Mouse (Mus musculus) liver, embryonic 16.5 days (tissue): ENCODE measurements around the gene Dnajc12. TPM values are rescaled to one million over a fixed set of nuclear protein-coding genes. Genes with fewer than 3 reads are reported as not detected.
A peak's percentile ranks its signal among the peaks of the same experiment; 100 is the strongest.
"Not testable (repeated sequence)": the region's sequence is repeated elsewhere in the genome, so short reads cannot be mapped to it uniquely, and the experiment has no call there.

Experiments
- ATAC-seq: fragments of 200-750 bp; cut with Nextera tagmentation; 2 replicates; pipeline ENCODE4 v1.8.0; 2017; ENCODE audit warnings: low read depth, mild to moderate bottlenecking, moderate number of reproducible peaks, moderate library complexity
- H3K27ac ChIP-seq: fragments of 300-500 bp; sonication (generic); 2 replicates; pipeline ENCODE4 v1.5.1; 2014; ENCODE audit warnings: mild to moderate bottlenecking, low read length
- H3K27me3 ChIP-seq: fragments of 300-500 bp; sonication (generic); 2 replicates; pipeline ENCODE4 v1.6.1; 2014; ENCODE audit warnings: low read depth, low read length, mixed read lengths; ENCODE audit not compliant: control insufficient read depth, insufficient read depth
- H3K36me3 ChIP-seq: fragments of 300-500 bp; sonication (generic); 2 replicates; pipeline ENCODE4 v1.6.1; 2014; ENCODE audit warnings: mild to moderate bottlenecking; ENCODE audit not compliant: control insufficient read depth, insufficient read depth
- H3K4me1 ChIP-seq: fragments of 300-500 bp; sonication (generic); 2 replicates; pipeline ENCODE4 v1.6.1; 2014; ENCODE audit warnings: low read depth, low read length, mixed read lengths; ENCODE audit not compliant: control insufficient read depth
- H3K4me2 ChIP-seq: fragments of 300-500 bp; sonication (generic); 2 replicates; pipeline ENCODE4 v1.6.1; 2014; ENCODE audit warnings: low read depth, low read length, mixed read lengths
- H3K4me3 ChIP-seq: fragments of 300-500 bp; sonication (generic); 2 replicates; pipeline ENCODE4 v1.5.1; 2014; ENCODE audit warnings: low read depth, mild to moderate bottlenecking, low read length
- H3K9ac ChIP-seq: fragments of 300-500 bp; sonication (generic); 2 replicates; pipeline ENCODE4 v1.6.1; 2014; ENCODE audit warnings: low read depth, low read length
- H3K9me3 ChIP-seq: fragments of 300-500 bp; sonication (generic); replicated peaks from 2 replicates; pipeline ENCODE4 v1.6.1; 2016; ENCODE audit warnings: low read length; ENCODE audit not compliant: control insufficient read depth
- whole genome bisulfite sequencing: fragments of 180-500 bp; shearing (Covaris S2); extraction: QIAGEN DNeasy Blood & Tissue Kit; methylation state at CpG from one replicate; pipeline ENCODE4 v1.1.7; 2014; ENCODE audit not compliant: insufficient replicate concordance; 5-methylcytosine and 5-hydroxymethylcytosine counted together
- polyA plus RNA-seq: library from polyadenylated mRNA; unstranded; fragments of >200 nt; fragmentation: Nextera tagmentation; extraction: Ambion mirVana; gene quantifications from 2 replicates; pipeline ENCODE4 v1.2.1, GENCODE M21; 2015

Dnajc12 gene
- polyA plus RNA-seq, 1 experiment from 2014 or later, result 17.0 TPM

GRCm38 (mm10) chr10:63378948-63379680, 3.1 kb upstream of the Dnajc12 start:
- Histone ChIP-seq H3K9ac (no peak overlapping the region), H3K4me3 (no peak overlapping the region), H3K27ac (no peak overlapping the region), H3K36me3 (no peaks in the 10 kb centered on the region), H3K4me2 (no peak overlapping the region), H3K9me3 (no peaks in the 10 kb centered on the region), H3K4me1 (peaks cover 10% of the 10 kb centered on the region), H3K27me3 (no peaks in the 10 kb centered on the region)
- no peak for ATAC-seq
- 59% methylated on average over 6 of the region's 6 CpGs for WGBS

GRCm38 (mm10) chr10:63381498-63382280, 554 bp upstream of the Dnajc12 start, which contains the start of gene Sirt1:
Sirt1 (minus strand) TSS chr10:63381704.
- peak within 1 kb of the TSS; percentile 57 for H3K9ac ChIP-seq
- H3K4me2 ChIP-seq, result peak within 1 kb of the TSS; percentile 95
- H3K27me3 ChIP-seq, result no peaks in the 10 kb centered on the region
- no peaks in the 10 kb centered on the region for H3K36me3 ChIP-seq
- ATAC-seq, result no peak
- H3K4me1 ChIP-seq, result peaks cover 10% of the 10 kb centered on the region
- H3K4me3 ChIP-seq, result peak within 1 kb of the TSS; percentile 63
- H3K9me3 ChIP-seq, result no peaks in the 10 kb centered on the region
- H3K27ac ChIP-seq, result no peak within 1 kb of the TSS
- 8% methylated on average over 24 of the region's 24 CpGs for WGBS

DNA sequence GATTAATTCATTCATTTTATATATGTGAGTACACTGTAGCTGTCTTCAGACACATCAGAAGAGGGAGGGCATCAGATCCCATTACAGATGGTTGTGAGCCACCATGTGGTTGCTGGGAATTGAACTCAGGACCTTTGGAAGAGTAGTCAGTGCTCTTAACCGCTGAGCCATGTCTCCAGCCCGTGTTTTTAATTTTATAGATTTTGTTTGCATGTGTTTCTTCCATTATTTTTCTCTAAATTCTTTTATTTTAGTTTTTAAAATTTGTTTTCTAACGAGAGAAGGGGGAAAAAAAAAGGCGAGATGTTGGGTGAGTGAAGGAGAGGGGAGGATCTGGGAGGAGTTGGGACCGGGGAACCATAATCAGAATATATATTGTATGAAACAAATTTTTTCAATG, 3.7 kb downstream of the Dnajc12 start:
- H3K4me1 ChIP-seq, H3K9me3 ChIP-seq, ATAC-seq, H3K27me3 ChIP-seq, H3K36me3 ChIP-seq, H3K9ac ChIP-seq: not testable (repeated sequence)
- peak overlapping the region; percentile 81; the same call in 1 of the 2 replicates for H3K27ac ChIP-seq
- 17% methylated on average over 5 of the region's 5 CpGs for WGBS
- peak overlapping the region; percentile 77 for H3K4me2 ChIP-seq
- peak overlapping the region; percentile 72 for H3K4me3 ChIP-seq

GRCm38 (mm10) chr10:63386444-63386843, 4.2 kb downstream of the Dnajc12 start:
- Histone ChIP-seq H3K27me3 (no peaks in the 10 kb centered on the region), H3K4me3 (peak overlapping the region; percentile 72), H3K4me2 (peak overlapping the region; percentile 77), H3K36me3 (no peaks in the 10 kb centered on the region), H3K4me1 (peaks cover 7% of the 10 kb centered on the region), H3K27ac (peak overlapping the region; percentile 81), H3K9me3 (no peaks in the 10 kb centered on the region), H3K9ac (peak overlapping the region; percentile 77)
- under 1% methylated on average over 19 of the region's 19 CpGs for WGBS
- peak; percentile 84 for ATAC-seq

GRCm38 (mm10) chr10:63386991-63387390, 4.7 kb downstream of the Dnajc12 start:
- Histone ChIP-seq H3K27ac (no peak overlapping the region), H3K4me1 (peaks cover 1% of the 10 kb centered on the region), H3K27me3 (no peaks in the 10 kb centered on the region), H3K36me3 (no peaks in the 10 kb centered on the region), H3K4me3 (peak overlapping the region; percentile 72), H3K9ac (peak overlapping the region; percentile 77), H3K4me2 (peak overlapping the region; percentile 77), H3K9me3 (no peaks in the 10 kb centered on the region)
- ATAC-seq, result no peak
- WGBS, result 2% methylated on average over 10 of the region's 10 CpGs

DNA sequence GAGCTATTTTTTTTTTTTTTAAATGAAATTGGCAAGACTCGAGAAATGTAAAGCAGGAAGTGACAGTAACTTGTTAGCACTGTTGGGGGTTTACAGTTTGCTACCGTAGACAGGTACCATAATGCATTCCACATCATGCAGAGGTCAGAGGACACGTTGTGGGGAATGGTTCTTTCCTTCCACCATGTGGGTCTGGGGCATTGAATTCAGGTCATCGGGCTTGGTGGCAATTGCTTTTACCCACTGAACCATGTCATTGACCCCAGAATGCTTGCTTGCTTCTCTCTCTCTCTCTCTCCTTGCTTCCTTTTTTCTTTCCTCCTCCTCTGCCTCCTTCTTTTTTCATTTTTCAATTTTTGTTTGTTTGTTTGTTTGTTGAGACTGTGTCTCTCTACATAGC, 6.7 kb downstream of the Dnajc12 start:
- ATAC-seq, result no peak
- 49% methylated on average over 4 of the region's 4 CpGs for WGBS
- H3K4me1 ChIP-seq, result no peaks in the 10 kb centered on the region; the same call in 1 of the 2 replicates
- H3K4me2 ChIP-seq, result 0 out of 2 replicates have a peak overlapping the region, but pooled peaks have one; percentile 7
- no peaks in the 10 kb centered on the region for H3K36me3 ChIP-seq
- H3K4me3 ChIP-seq, result no peak overlapping the region
- no peaks in the 10 kb centered on the region for H3K9me3 ChIP-seq
- H3K27me3 ChIP-seq, result no peaks in the 10 kb centered on the region
- H3K9ac ChIP-seq, result no peak overlapping the region
- no peak overlapping the region for H3K27ac ChIP-seq

- WGBS, result 76% methylated on average over 10 of the region's 10 CpGs
- Histone ChIP-seq H3K9ac (no peak overlapping the region), H3K4me3 (no peak overlapping the region), H3K36me3 (no peaks in the 10 kb centered on the region), H3K4me1 (no peaks in the 10 kb centered on the region), H3K27ac (no peak overlapping the region), H3K9me3 (no peaks in the 10 kb centered on the region), H3K4me2 (no peak overlapping the region), H3K27me3 (no peaks in the 10 kb centered on the region)
- no peak for ATAC-seq
These were observed 14.7 kb downstream of the Dnajc12 start for GRCm38 (mm10) chr10:63396963-63397362.

- whole genome bisulfite sequencing, result 70% methylated on average over 5 of the region's 5 CpGs
- H3K4me2 ChIP-seq, result no peak overlapping the region
- peaks cover 5% of the 10 kb centered on the region for H3K36me3 ChIP-seq
- ATAC-seq, result peak; percentile 51
- peak overlapping the region; percentile 41; the same call in 1 of the 2 replicates for H3K27ac ChIP-seq
- no peak overlapping the region for H3K9ac ChIP-seq
- no peaks in the 10 kb centered on the region for H3K9me3 ChIP-seq
- H3K27me3 ChIP-seq, result no peaks in the 10 kb centered on the region
- no peak overlapping the region for H3K4me3 ChIP-seq
- H3K4me1 ChIP-seq, result no peaks in the 10 kb centered on the region
These were observed 20.7 kb downstream of the Dnajc12 start for GRCm38 (mm10) chr10:63402731-63403504.
